Mouse (Mus musculus) thymus, postnatal 14 days (tissue): ENCODE data around the gene Brs3.

Experiments
- DNase-seq: peaks from one replicate; pipeline ENCODE4 v3.0.0; 2021

The Brs3 gene

DNA sequence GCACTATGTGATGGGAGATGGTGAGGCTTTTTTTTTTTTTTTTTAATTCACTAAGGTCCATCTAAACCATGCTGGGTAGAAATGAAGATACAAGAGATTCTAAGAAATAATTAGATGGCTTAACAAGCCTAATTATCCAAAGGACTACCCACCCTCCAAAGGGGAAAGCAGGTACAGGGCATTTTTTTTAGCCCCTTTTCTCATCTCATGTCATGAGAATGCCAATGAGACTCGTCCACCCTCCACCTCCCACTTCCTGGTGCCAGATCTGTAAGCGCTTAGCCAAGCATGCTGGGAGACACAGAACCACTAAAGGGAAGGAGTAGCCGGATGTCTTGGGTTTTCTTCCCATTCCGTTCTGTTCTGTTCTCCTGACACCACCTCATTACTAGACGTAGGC, at the start of gene Brs3:
Gene Brs3 (plus strand): TSS at position 301 of the 400 bp plus-strand sequence.
- DNase-seq: no peak

- no peak for DNase-seq
Observed at GRCm38 (mm10) chrX:57012891-57013290, 30.0 kb upstream of the Brs3 start.

- no peak for DNase-seq
Observed at GRCm38 (mm10) chrX:57043869-57044268, 995 bp downstream of the Brs3 start.

GRCm38 (mm10) chrX:57052848-57053173, 9.9 kb downstream of the Brs3 start:
- DNase-seq: no peak

DNA sequence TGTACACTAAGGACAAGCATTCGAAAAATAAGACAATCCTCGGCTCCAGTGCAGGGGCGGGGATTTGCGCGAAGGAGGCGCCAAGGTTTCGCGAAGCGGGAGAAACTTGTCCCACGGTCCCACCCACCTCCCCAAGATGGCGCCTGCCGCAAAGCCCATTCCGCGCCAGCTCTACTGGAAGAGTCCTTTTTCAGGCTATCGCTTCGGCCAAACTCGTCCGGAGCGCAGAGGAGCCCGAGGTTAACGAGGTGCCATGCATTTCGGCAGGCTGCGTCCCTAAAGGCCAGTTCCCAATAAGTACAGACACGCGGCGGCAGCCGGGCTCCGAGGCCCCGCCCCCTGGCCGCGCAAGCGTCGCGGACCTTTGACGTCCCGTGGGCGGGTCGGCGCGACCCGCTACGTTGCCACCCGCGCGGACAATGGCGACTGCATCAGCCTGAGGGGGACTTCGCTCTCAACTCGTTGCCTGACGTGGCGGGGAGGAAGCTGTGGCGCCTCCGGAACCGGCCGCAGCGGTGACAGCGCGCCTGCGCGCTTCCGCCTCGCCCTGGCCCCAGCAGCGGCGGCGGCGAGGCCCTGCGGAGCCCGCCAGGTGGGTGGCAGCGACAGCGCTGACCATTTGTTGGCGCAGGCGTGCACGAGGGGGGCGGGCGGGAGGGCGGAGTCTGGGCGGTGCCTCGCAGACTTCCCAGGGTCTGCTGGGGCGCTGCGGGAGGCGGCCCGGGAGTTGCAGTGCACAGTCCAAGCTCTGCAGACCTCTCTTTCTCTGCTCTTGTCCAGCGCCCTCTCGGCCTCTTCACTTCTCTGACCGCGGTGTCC, 10.5 kb downstream of the Brs3 start, which contains the start of gene Htatsf1:
Gene Htatsf1 (plus strand): TSS at position 410 of the 819 bp plus-strand sequence.
- DNase-seq: peak; percentile 81

- DNase-seq: no peak
Observed at GRCm38 (mm10) chrX:57053993-57054385, 11.1 kb downstream of the Brs3 start.

DNA sequence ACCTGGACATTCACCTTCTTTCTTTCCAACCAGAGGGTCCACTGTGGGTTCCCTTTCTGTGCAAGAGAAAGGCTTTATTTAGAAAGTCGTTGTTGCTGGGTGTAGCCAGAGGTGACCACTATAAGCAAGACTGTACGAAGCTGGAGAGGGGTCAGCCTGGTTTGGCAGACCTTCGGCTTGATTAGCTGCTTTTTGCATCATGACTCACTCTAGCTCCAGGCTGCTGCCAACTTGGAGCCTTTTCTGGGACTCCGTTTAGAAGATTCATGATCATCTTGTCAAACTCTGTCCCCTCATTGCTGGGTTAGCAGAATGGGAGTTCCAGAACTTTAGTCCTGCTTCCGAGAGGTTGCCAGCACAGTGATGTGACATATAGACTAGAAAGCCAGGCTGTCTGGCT, 38.6 kb downstream of the Brs3 start:
- DNase-seq: no peak

DNA sequence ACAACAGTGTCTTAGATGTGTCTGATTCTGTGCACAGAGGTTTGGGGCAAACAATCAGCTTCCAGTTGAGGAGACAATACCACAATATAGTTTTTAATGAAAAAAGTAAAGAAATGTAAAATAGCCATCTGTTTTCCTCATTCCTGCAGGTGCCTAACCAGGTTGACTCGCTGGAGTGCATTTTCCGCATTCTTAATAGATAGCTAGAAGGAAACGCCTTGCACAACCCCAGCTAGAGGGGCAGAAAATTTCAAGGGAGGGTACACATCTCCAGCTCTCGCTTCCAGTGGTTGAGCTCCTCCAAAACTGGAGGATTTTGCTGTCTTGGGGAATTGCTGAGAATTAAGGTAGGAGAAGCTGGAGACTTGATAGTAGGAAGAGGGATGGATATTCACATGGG, 44.9 kb downstream of the Brs3 start, which contains the start of gene Vgll1:
Gene Vgll1 (plus strand): TSS at position 301 of the 400 bp plus-strand sequence.
- DNase-seq: no peak
